Mouse (Mus musculus) bone marrow, adult 2 months (tissue): Measurements from ENCODE around the gene Vapb.

Experiments
- CTCF ChIP-seq: fragments of 200-500 bp; IDR thresholded peaks from 2 replicates; pipeline ENCODE4 v1.5.1; 2011; ENCODE audit warnings: low read length, control low read depth; ENCODE audit not compliant: control insufficient read depth, insufficient read depth
- POLR2A ChIP-seq: fragments of 200-500 bp; IDR thresholded peaks from 2 replicates; pipeline ENCODE4 v1.6.1; 2011; ENCODE audit warnings: low read depth, mild to moderate bottlenecking, control low read depth, low read length, borderline replicate concordance; ENCODE audit not compliant: control insufficient read depth

DNA sequence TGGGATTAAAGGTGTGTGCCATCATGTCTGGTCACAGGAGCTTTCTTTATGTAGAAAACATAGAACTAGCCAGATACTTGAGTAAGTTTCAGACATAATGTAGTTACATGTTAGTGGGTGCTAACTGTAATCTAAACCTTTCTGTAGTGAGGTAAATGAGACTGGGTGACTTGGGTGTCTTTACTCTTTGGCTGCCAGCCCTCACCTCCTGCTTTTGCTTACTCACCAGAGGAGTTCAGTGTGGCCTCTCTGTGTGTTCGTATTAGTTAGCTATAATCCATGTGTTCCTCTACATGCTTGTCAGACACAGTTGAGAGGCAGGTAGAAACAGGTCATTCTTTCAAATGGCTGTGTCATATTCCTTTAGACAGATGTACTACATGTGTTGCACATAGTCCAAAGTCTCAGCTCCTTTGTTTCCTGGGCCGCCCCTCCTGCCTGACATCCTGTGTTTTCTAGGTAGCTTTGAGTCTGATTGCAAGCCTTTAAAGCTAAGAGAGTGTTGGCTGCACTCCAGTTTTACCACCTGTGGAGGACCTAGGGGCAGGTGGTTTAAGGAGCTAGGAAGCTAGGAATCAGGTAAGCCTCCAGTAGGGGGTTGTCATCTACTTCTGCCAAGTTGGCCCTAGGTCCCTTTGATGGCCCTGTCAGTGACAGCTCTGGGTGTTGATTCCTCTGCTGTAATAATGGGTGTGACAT, 11.8 kb downstream of the Vapb start:
- TF ChIP-seq CTCF: no peak
- no peak for TF ChIP-seq POLR2A
